Mouse (Mus musculus): ENCODE measurements around the gene Camta1.

DNA sequence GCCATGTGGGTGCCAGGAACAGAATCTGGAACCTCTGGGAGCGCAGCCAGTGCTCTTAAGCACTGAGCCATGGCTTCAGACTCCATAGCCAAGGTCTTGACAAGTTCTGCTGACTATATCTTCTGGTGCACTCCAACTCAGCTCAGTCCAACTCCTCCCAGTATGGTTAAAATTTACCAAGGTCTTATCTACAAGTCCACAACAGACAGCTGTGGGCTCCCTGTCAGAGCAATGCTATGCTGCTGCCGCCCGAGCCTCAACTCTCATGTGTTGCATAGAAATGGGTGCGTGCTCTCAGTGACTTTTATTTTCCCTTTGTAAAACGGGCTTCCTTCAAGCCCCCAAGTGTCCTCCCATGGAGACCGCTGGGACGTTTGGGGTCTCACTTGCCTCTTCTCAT, 446.7 kb downstream of the Camta1 start:
- TF ChIP-seq POLR2A (IDR thresholded peaks at IDR 0.05; ENCODE audit: extremely low read depth, insufficient read depth, low read length) (0 out of 2 replicates have a peak, but pooled peaks have one; percentile 37), CTCF (IDR thresholded peaks at IDR 0.05; ENCODE audit: low read depth, low read length) (no peak)

Measured in liver, adult 2 months (tissue).